8 mouse cellular contexts compared by ENCODE assay signal in the genomic region with DNA sequence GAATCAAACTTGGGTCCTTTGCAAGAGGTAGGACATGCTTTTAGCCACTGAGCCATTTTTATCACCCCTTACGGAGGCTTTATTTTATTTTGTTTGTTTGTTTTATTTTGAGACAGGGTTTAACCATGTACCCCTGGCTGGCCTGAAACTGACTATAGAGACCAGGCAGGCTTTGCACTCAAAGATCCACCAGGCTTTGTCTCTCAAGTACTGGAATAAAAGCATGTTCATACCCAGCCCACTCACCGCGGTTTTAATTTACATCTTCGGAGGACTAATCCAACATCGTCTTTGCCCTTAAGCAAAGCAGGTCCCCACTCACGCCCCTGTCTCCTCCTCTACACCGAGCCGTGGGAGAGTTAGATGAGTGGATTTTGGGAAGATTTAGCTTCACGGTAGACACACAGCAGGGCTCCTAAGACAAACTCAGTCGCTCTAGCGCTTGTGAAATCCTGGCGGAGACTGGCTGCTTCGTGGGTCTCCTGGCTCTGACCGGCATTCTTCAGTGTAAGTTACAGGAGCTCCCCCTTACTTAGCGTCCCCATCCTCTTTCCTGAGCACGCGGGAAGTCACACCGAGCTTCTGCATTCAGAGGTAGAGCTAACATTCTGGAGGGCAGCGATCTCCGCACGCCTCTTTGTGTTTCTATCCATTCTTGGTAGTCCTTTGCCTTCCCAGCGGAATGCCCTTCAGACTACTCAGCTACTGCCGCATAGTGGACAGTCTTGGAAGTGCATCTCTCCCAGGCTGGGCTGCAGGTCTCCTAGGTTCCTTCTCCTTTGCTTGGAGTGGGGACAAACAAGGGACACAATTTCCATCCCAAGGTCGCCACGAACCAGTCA. TPM values are rescaled to one million over a fixed set of nuclear protein-coding genes. Genes with fewer than 3 reads are reported as not detected.
DNase-seq lines count a peak whose midpoint lies in the region; ATAC-seq and TF ChIP-seq lines count a peak whose summit lies in the region.

No protein-coding gene starts in this region.

- no peaks in the 10 kb centered on the region for H3K9me3 ChIP-seq in forebrain, embryonic 16.5 days (ENCODE audit: control insufficient read depth, low read length)
- H3K9me3 ChIP-seq in hindbrain, embryonic 13.5 days = no peaks in the 10 kb centered on the region

- no peaks in the 10 kb centered on the region for H3K4me1 ChIP-seq in cerebellum, adult 2 months (ENCODE audit: control insufficient read depth, insufficient read depth, low read length)
- peaks cover 16% of the 10 kb centered on the region for H3K4me1 ChIP-seq in forebrain, embryonic 16.5 days (replicated peaks; ENCODE audit: control insufficient read depth, insufficient read depth, low read length)
- peaks cover 18% of the 10 kb centered on the region for H3K4me1 ChIP-seq in hindbrain, embryonic 13.5 days (replicated peaks)

- no peaks in the 10 kb centered on the region for H3K27me3 ChIP-seq in cerebellum, adult 2 months (ENCODE audit: control insufficient read depth, insufficient read depth, low read length)
- H3K27me3 ChIP-seq in forebrain, embryonic 16.5 days (replicated peaks; ENCODE audit: control insufficient read depth, insufficient read depth, low read length) = no peaks in the 10 kb centered on the region
- H3K27me3 ChIP-seq in hindbrain, embryonic 13.5 days = no peaks in the 10 kb centered on the region

- H3K9ac ChIP-seq in forebrain, embryonic 16.5 days (replicated peaks; ENCODE audit: low read depth, low read length) = peak overlapping the region; percentile 89
- H3K9ac ChIP-seq in hindbrain, embryonic 13.5 days = peak overlapping the region; percentile 84

- TF ChIP-seq POLR2A in cerebellum, adult 2 months (IDR thresholded peaks at IDR 0.05; ENCODE audit: borderline replicate concordance, insufficient read depth, low read length) = peak; percentile 22; the same call in 1 of the 2 replicates

- no peak overlapping the region for H3K27ac ChIP-seq in cerebellum, adult 2 months (ENCODE audit: insufficient read depth, low read length)
- peak overlapping the region; percentile 96 for H3K27ac ChIP-seq in forebrain, embryonic 16.5 days (ENCODE audit: low read length)
- H3K27ac ChIP-seq in hindbrain, embryonic 13.5 days = peak overlapping the region; percentile 94

- peak; percentile 90 for DNase-seq in R1 (ENCODE audit: low read depth, low spot score)
- DNase-seq in cerebellum, adult 2 months = peak; percentile 76 to 90
- DNase-seq in layer of hippocampus, postnatal 36 days = peak; percentile 73 to 81
- DNase-seq in right cerebral cortex, adult 2 months (ENCODE audit: low spot score in 2 of 2) = peak; percentile 87 to 90
- DNase-seq in urinary bladder, postnatal 25 days (ENCODE audit: low spot score) = peak; percentile 79

- H3K36me3 ChIP-seq in forebrain, embryonic 16.5 days (ENCODE audit: control insufficient read depth, insufficient read depth) = no peaks in the 10 kb centered on the region
- H3K36me3 ChIP-seq in hindbrain, embryonic 13.5 days = no peaks in the 10 kb centered on the region

- peak overlapping the region; percentile 65 for H3K4me2 ChIP-seq in forebrain, embryonic 16.5 days (ENCODE audit: low read length)
- H3K4me2 ChIP-seq in hindbrain, embryonic 13.5 days = peak overlapping the region; percentile 61

- peak overlapping the region; percentile 76 for H3K4me3 ChIP-seq in cerebellum, adult 2 months (replicated peaks; ENCODE audit: insufficient read depth, low read depth, low read length)
- H3K4me3 ChIP-seq in forebrain, embryonic 16.5 days (replicated peaks; ENCODE audit: low read length) = peak overlapping the region; percentile 68
- H3K4me3 ChIP-seq in hindbrain, embryonic 13.5 days = peak overlapping the region; percentile 55

- TF ChIP-seq CTCF in cerebellum, adult 2 months (IDR thresholded peaks at IDR 0.05; ENCODE audit: borderline replicate concordance, insufficient read depth, low read depth, low read length) = peak; percentile 93

- WGBS in cerebellum, adult 2 months = 3% methylated on average over 25 of the region's 25 CpGs
- 2% methylated on average over 25 of the region's 25 CpGs for WGBS in forebrain, embryonic 16.5 days
- 4% methylated on average over 25 of the region's 25 CpGs for WGBS in hindbrain, embryonic 13.5 days

- ATAC-seq in forebrain, embryonic 16.5 days = peak; percentile 80
- ATAC-seq in hindbrain, embryonic 13.5 days (ENCODE audit: low FRiP score) = peak; percentile 52
- ATAC-seq in megakaryocyte, adult 5-6 weeks (ENCODE audit: poor library complexity, severe bottlenecking) = peak; percentile 94

RNA-seq across cellular contexts. Expression of a gene that starts 9.7 kb away (rescaled TPM):
- polyA plus RNA-seq in cerebellum, adult 2 months (2012; rRNA removed) = 0.27 and 0.54 TPM in 2 replicates
- polyA plus RNA-seq in forebrain, embryonic 16.5 days (2015; fragmentation: Nextera tagmentation; extraction: Ambion mirVana) = 0.46 TPM in 1 of 2 replicates, not detected in the other
- polyA plus RNA-seq in hindbrain, embryonic 13.5 days (2015; fragmentation: Nextera tagmentation; extraction: Ambion mirVana) = not detected in 2 replicates
- not detected for total RNA-seq in layer of hippocampus, postnatal 36 days (2021)
- total RNA-seq in megakaryocyte, adult 5-6 weeks (2015) = not detected in 2 replicates
- total RNA-seq in megakaryocyte, adult 5-6 weeks (2017) = not detected in 2 replicates

RNA-seq across cellular contexts. Expression of a gene that starts 37.2 kb away (rescaled TPM):
- polyA plus RNA-seq in cerebellum, adult 2 months (2012; rRNA removed) = 196 and 199 TPM in 2 replicates
- 126 and 140 TPM in 2 replicates for polyA plus RNA-seq in forebrain, embryonic 16.5 days (2015; fragmentation: Nextera tagmentation; extraction: Ambion mirVana)
- 123 and 139 TPM in 2 replicates for polyA plus RNA-seq in hindbrain, embryonic 13.5 days (2015; fragmentation: Nextera tagmentation; extraction: Ambion mirVana)
- 100 to 1,000 TPM; 171 to 180 TPM for total RNA-seq in layer of hippocampus, postnatal 36 days (2021)
- total RNA-seq in megakaryocyte, adult 5-6 weeks (2015) = 3.3 and 5.3 TPM in 2 replicates
- total RNA-seq in megakaryocyte, adult 5-6 weeks (2017) = 3.6 and 5.3 TPM in 2 replicates

RNA-seq across cellular contexts. Expression of a gene that starts 37.8 kb away (rescaled TPM):
- polyA plus RNA-seq in cerebellum, adult 2 months (2012; rRNA removed) = 78.4 and 84.2 TPM in 2 replicates
- 93.4 and 112 TPM in 2 replicates for polyA plus RNA-seq in forebrain, embryonic 16.5 days (2015; fragmentation: Nextera tagmentation; extraction: Ambion mirVana)
- 121 and 122 TPM in 2 replicates for polyA plus RNA-seq in hindbrain, embryonic 13.5 days (2015; fragmentation: Nextera tagmentation; extraction: Ambion mirVana)
- 10 to 100 TPM; 39.5 to 43.9 TPM for total RNA-seq in layer of hippocampus, postnatal 36 days (2021)
- total RNA-seq in megakaryocyte, adult 5-6 weeks (2015) = 30.3 and 34.7 TPM in 2 replicates
- 12.7 and 14.7 TPM in 2 replicates for total RNA-seq in megakaryocyte, adult 5-6 weeks (2017)
